17 mouse cellular contexts compared by ENCODE assay signal in genomic region chr8:65067694-65068472, GRCm38 (mm10). TPM values are rescaled to one million over a fixed set of nuclear protein-coding genes. Genes with fewer than 3 reads are reported as not detected.
DNase-seq lines count a peak whose midpoint lies in the region; ATAC-seq and TF ChIP-seq lines count a peak whose summit lies in the region.
"Had no signal": no experiment of that assay in that cellular context is flagged by ENCODE, and none has a peak within 500 bp of the region (broad histone marks: within the 10 kb centered on the region; RNA-seq: fewer than 3 reads in every experiment).

No protein-coding gene starts in this region.

- intact Hi-C loops in heart, postnatal 10 days (cut with DNase I): no loop called here

- no peaks in the 10 kb centered on the region for H3K9me3 ChIP-seq in forebrain, embryonic 15.5 days
- H3K9me3 ChIP-seq in stomach, postnatal 0 days (ENCODE audit: control insufficient read depth, low read length): no peaks in the 10 kb centered on the region
- no peaks in the 10 kb centered on the region for H3K9me3 ChIP-seq in liver, embryonic 11.5 days (ENCODE audit: control insufficient read depth, low read length)
- H3K9me3 ChIP-seq: embryonic facial prominence, embryonic 12.5 days; intestine, embryonic 15.5 days; limb, embryonic 15.5 days had no signal

- H3K4me2 ChIP-seq in forebrain, embryonic 15.5 days (replicated peaks): no peak overlapping the region
- no peak overlapping the region for H3K4me2 ChIP-seq in stomach, postnatal 0 days (replicated peaks; ENCODE audit: low read depth)
- H3K4me2 ChIP-seq in liver, embryonic 11.5 days: no peak overlapping the region
- H3K4me2 ChIP-seq: embryonic facial prominence, embryonic 12.5 days; intestine, embryonic 15.5 days; limb, embryonic 15.5 days had no signal

- ATAC-seq in forebrain, embryonic 15.5 days (replicated peaks): peak; percentile 53; the same call in 1 of the 2 replicates
- no peak for ATAC-seq in granulocyte monocyte progenitor cell, adult 5-6 weeks (replicated peaks; ENCODE audit: poor library complexity, severe bottlenecking)
- ATAC-seq in stomach, postnatal 0 days (ENCODE audit: low FRiP score, low TSS enrichment): no peak
- no peak for ATAC-seq in liver, embryonic 11.5 days (replicated peaks; ENCODE audit: low FRiP score)
- ATAC-seq: intestine, embryonic 15.5 days had no signal

- no peak overlapping the region for H3K9ac ChIP-seq in forebrain, embryonic 15.5 days (replicated peaks)
- H3K9ac ChIP-seq in stomach, postnatal 0 days (ENCODE audit: low read length): no peak overlapping the region
- no peak overlapping the region for H3K9ac ChIP-seq in liver, embryonic 11.5 days (ENCODE audit: low read depth, low read length)
- H3K9ac ChIP-seq: embryonic facial prominence, embryonic 12.5 days; intestine, embryonic 15.5 days; limb, embryonic 15.5 days had no signal

- H3K4me1 ChIP-seq in forebrain, embryonic 15.5 days: 0 out of 2 replicates have a peak, but pooled peaks cover 4% of the 10 kb centered on the region
- H3K4me1 ChIP-seq in stomach, postnatal 0 days (replicated peaks; ENCODE audit: control insufficient read depth, insufficient read depth): no peaks in the 10 kb centered on the region
- no peaks in the 10 kb centered on the region for H3K4me1 ChIP-seq in liver, embryonic 11.5 days (replicated peaks; ENCODE audit: control insufficient read depth, insufficient read depth, low read length)
- H3K4me1 ChIP-seq: embryonic facial prominence, embryonic 12.5 days; intestine, embryonic 15.5 days; limb, embryonic 15.5 days had no signal

- no peaks in the 10 kb centered on the region for H3K36me3 ChIP-seq in forebrain, embryonic 15.5 days
- no peaks in the 10 kb centered on the region for H3K36me3 ChIP-seq in stomach, postnatal 0 days (ENCODE audit: control insufficient read depth, insufficient read depth, low read length)
- H3K36me3 ChIP-seq in liver, embryonic 11.5 days (ENCODE audit: control insufficient read depth, insufficient read depth, low read length): no peaks in the 10 kb centered on the region
- H3K36me3 ChIP-seq: embryonic facial prominence, embryonic 12.5 days; intestine, embryonic 15.5 days; limb, embryonic 15.5 days had no signal

- TF ChIP-seq CTCF in stomach, postnatal 0 days (IDR thresholded peaks at IDR 0.05; ENCODE audit: low read depth): no peak

- WGBS in forebrain, embryonic 15.5 days: 7% methylated on average over 10 of the region's 10 CpGs
- WGBS in stomach, postnatal 0 days: 48% methylated on average over 10 of the region's 10 CpGs
- 58% methylated on average over 10 of the region's 10 CpGs for WGBS in liver, embryonic 11.5 days

- TF ChIP-seq EP300 in stomach, postnatal 0 days (optimal IDR thresholded peaks at IDR 0.05): no peak

- H3K4me3 ChIP-seq in forebrain, embryonic 15.5 days: no peak overlapping the region
- H3K4me3 ChIP-seq in stomach, postnatal 0 days (ENCODE audit: low read depth, low read length): no peak overlapping the region
- H3K4me3 ChIP-seq in liver, embryonic 11.5 days (ENCODE audit: low read depth, low read length): no peak overlapping the region
- H3K4me3 ChIP-seq: embryonic facial prominence, embryonic 12.5 days; intestine, embryonic 15.5 days; limb, embryonic 15.5 days had no signal

- H3K27ac ChIP-seq in forebrain, embryonic 15.5 days (replicated peaks): no peak overlapping the region
- no peak overlapping the region for H3K27ac ChIP-seq in stomach, postnatal 0 days (replicated peaks)
- H3K27ac ChIP-seq in liver, embryonic 11.5 days (ENCODE audit: low read depth, low read length): no peak overlapping the region
- H3K27ac ChIP-seq: embryonic facial prominence, embryonic 12.5 days; intestine, embryonic 15.5 days; limb, embryonic 15.5 days had no signal

- peak; percentile 4 to 9 for DNase-seq in heart, adult 18-20 months
- no peak for DNase-seq in heart, postnatal 10 days
- peak; percentile 49 for DNase-seq in 3134 (ENCODE audit: extremely low read depth, insufficient read length, low spot score)
- DNase-seq in Muller cell, postnatal 12 days (ENCODE audit: inconsistent ontology term): peak; percentile 3
- no peak for DNase-seq in stomach, postnatal 0 days (ENCODE audit: low spot score)
- no peak for DNase-seq in liver, embryonic 11.5 days (ENCODE audit: low spot score)
- DNase-seq: cerebellum, adult 9-10 months; gastrocnemius, postnatal 25 days; kidney, postnatal 36 days had no signal

- no peaks in the 10 kb centered on the region for H3K27me3 ChIP-seq in forebrain, embryonic 15.5 days
- no peaks in the 10 kb centered on the region for H3K27me3 ChIP-seq in stomach, postnatal 0 days (ENCODE audit: control insufficient read depth, insufficient read depth, low read length)
- no peaks in the 10 kb centered on the region for H3K27me3 ChIP-seq in liver, embryonic 11.5 days (replicated peaks; ENCODE audit: control insufficient read depth, insufficient read depth, low read length)
- H3K27me3 ChIP-seq: embryonic facial prominence, embryonic 12.5 days; intestine, embryonic 15.5 days; limb, embryonic 15.5 days had no signal

RNA-seq across cellular contexts. Expression of gene Gm10663, which starts 7.0 kb away (rescaled TPM):
- total RNA-seq in heart, adult 18-20 months (2021): not detected
- total RNA-seq in heart, postnatal 10 days (2021): not detected
- not detected in 2 replicates for polyA plus RNA-seq in forebrain, embryonic 15.5 days (2015; fragmentation: Nextera tagmentation; extraction: Ambion mirVana)
- not detected in 2 replicates for total RNA-seq in granulocyte monocyte progenitor cell, adult 5-6 weeks (2014; fragmentation: Nextera tagmentation)
- not detected in 2 replicates for total RNA-seq in granulocyte monocyte progenitor cell, adult 5-6 weeks (2017)
- polyA plus RNA-seq in stomach, postnatal 0 days (2015; fragmentation: Nextera tagmentation; extraction: Ambion mirVana): not detected in 2 replicates
- polyA plus RNA-seq in liver, embryonic 11.5 days (2014; fragmentation: Nextera tagmentation; extraction: Ambion mirVana): not detected in 2 replicates
- total RNA-seq: gastrocnemius, postnatal 25 days; monocyte, adult 5-6 weeks had no signal
- polyA plus RNA-seq: embryonic facial prominence, embryonic 12.5 days; heart, postnatal 0 days; intestine, embryonic 15.5 days; limb, embryonic 15.5 days; lung, embryonic 16.5 days had no signal

RNA-seq across cellular contexts. Expression of gene Apela, which starts 30.7 kb away (rescaled TPM):
- total RNA-seq in heart, adult 18-20 months (2021): not detected
- under 1 TPM; 0.35 to 0.45 TPM for total RNA-seq in heart, postnatal 10 days (2021)
- polyA plus RNA-seq in forebrain, embryonic 15.5 days (2015; fragmentation: Nextera tagmentation; extraction: Ambion mirVana): 0.49 and 1.3 TPM in 2 replicates
- total RNA-seq in granulocyte monocyte progenitor cell, adult 5-6 weeks (2014; fragmentation: Nextera tagmentation): not detected in 2 replicates
- not detected in 2 replicates for total RNA-seq in granulocyte monocyte progenitor cell, adult 5-6 weeks (2017)
- polyA plus RNA-seq in stomach, postnatal 0 days (2015; fragmentation: Nextera tagmentation; extraction: Ambion mirVana): 0.45 TPM in 2 replicates
- polyA plus RNA-seq in liver, embryonic 11.5 days (2014; fragmentation: Nextera tagmentation; extraction: Ambion mirVana): 3.1 and 3.7 TPM in 2 replicates
- total RNA-seq: gastrocnemius, postnatal 25 days; monocyte, adult 5-6 weeks had no signal

RNA-seq across cellular contexts. Expression of gene Trim60, which starts 49.5 kb away (rescaled TPM):
- total RNA-seq in heart, adult 18-20 months (2021): not detected
- total RNA-seq in heart, postnatal 10 days (2021): not detected
- polyA plus RNA-seq in forebrain, embryonic 15.5 days (2015; fragmentation: Nextera tagmentation; extraction: Ambion mirVana): not detected in 2 replicates
- total RNA-seq in granulocyte monocyte progenitor cell, adult 5-6 weeks (2014; fragmentation: Nextera tagmentation): not detected in 2 replicates
- total RNA-seq in granulocyte monocyte progenitor cell, adult 5-6 weeks (2017): not detected in 2 replicates
- not detected in 2 replicates for polyA plus RNA-seq in stomach, postnatal 0 days (2015; fragmentation: Nextera tagmentation; extraction: Ambion mirVana)
- polyA plus RNA-seq in liver, embryonic 11.5 days (2014; fragmentation: Nextera tagmentation; extraction: Ambion mirVana): not detected in 2 replicates
- total RNA-seq: gastrocnemius, postnatal 25 days; monocyte, adult 5-6 weeks had no signal
- polyA plus RNA-seq: embryonic facial prominence, embryonic 12.5 days; heart, postnatal 0 days; intestine, embryonic 15.5 days; lung, embryonic 16.5 days had no signal

RNA-seq across cellular contexts. Expression of gene Trim61, which starts 49.6 kb away (rescaled TPM):
- not detected for total RNA-seq in heart, adult 18-20 months (2021)
- not detected for total RNA-seq in heart, postnatal 10 days (2021)
- not detected in 2 replicates for polyA plus RNA-seq in forebrain, embryonic 15.5 days (2015; fragmentation: Nextera tagmentation; extraction: Ambion mirVana)
- not detected in 2 replicates for total RNA-seq in granulocyte monocyte progenitor cell, adult 5-6 weeks (2014; fragmentation: Nextera tagmentation)
- total RNA-seq in granulocyte monocyte progenitor cell, adult 5-6 weeks (2017): not detected in 2 replicates
- polyA plus RNA-seq in stomach, postnatal 0 days (2015; fragmentation: Nextera tagmentation; extraction: Ambion mirVana): not detected in 2 replicates
- 0.15 TPM in 1 of 2 replicates, not detected in the other for polyA plus RNA-seq in liver, embryonic 11.5 days (2014; fragmentation: Nextera tagmentation; extraction: Ambion mirVana)
- total RNA-seq: gastrocnemius, postnatal 25 days; monocyte, adult 5-6 weeks had no signal
- polyA plus RNA-seq: heart, postnatal 0 days; intestine, embryonic 15.5 days; lung, embryonic 16.5 days had no signal

Comparison
In these comparisons a context has a peak if more than half of its experiments do, and no peak if none do; other contexts are left out.
1. DNase-seq: peak in heart, adult 18-20 months (2 of 2), 3134 (single experiment) and Muller cell, postnatal 12 days (single experiment); none in heart, postnatal 10 days (0 of 2), stomach, postnatal 0 days (single experiment) and liver, embryonic 11.5 days (single experiment).